Mouse (Mus musculus) spleen, postnatal 36 days (tissue): Measurements from ENCODE around the gene Tbc1d22a.

Experiments
- DNase-seq, 2 experiments: peaks; one replicate each; pipeline ENCODE4 v3.0.0; 2022; ENCODE audit warnings: low spot score in 2 of 2, mixed read lengths in 1 of 2

Gene Tbc1d22a

GRCm38 (mm10) chr15:86234517-86235441 lies 20.5 kb downstream of the Tbc1d22a start:
- DNase-seq: no peak

- DNase-seq: peak; percentile 40 to 41
Observed at GRCm38 (mm10) chr15:86236252-86236651, 22.0 kb downstream of the Tbc1d22a start.

- DNase-seq: no peak
Observed at GRCm38 (mm10) chr15:86238076-86238475, 23.8 kb downstream of the Tbc1d22a start.

- DNase-seq: no peak
Observed at GRCm38 (mm10) chr15:86239068-86239467, 24.8 kb downstream of the Tbc1d22a start.

- peak; percentile 24 to 27 for DNase-seq
Observed at GRCm38 (mm10) chr15:86239801-86240200, 25.5 kb downstream of the Tbc1d22a start.

- peak in 1 of 2 experiments; percentile 36 for DNase-seq
Observed at GRCm38 (mm10) chr15:86243708-86244107, 29.4 kb downstream of the Tbc1d22a start.

GRCm38 (mm10) chr15:86244380-86244779 lies 30.1 kb downstream of the Tbc1d22a start:
- no peak for DNase-seq

GRCm38 (mm10) chr15:86250269-86250668 lies 36.0 kb downstream of the Tbc1d22a start:
- DNase-seq: peak; percentile 14 to 26

GRCm38 (mm10) chr15:86252130-86252529 lies 37.9 kb downstream of the Tbc1d22a start:
- DNase-seq: no peak

GRCm38 (mm10) chr15:86252684-86253083 lies 38.4 kb downstream of the Tbc1d22a start:
- DNase-seq: no peak

GRCm38 (mm10) chr15:86253411-86253810 lies 39.2 kb downstream of the Tbc1d22a start:
- no peak for DNase-seq

GRCm38 (mm10) chr15:86256201-86256600 lies 41.9 kb downstream of the Tbc1d22a start:
- DNase-seq: no peak

- no peak for DNase-seq
Observed at GRCm38 (mm10) chr15:86256728-86257179, 42.5 kb downstream of the Tbc1d22a start.

- no peak for DNase-seq
Observed at GRCm38 (mm10) chr15:86257916-86258685, 43.8 kb downstream of the Tbc1d22a start.

GRCm38 (mm10) chr15:86259233-86259632 lies 45.0 kb downstream of the Tbc1d22a start:
- DNase-seq: no peak

GRCm38 (mm10) chr15:86260111-86260510 lies 45.9 kb downstream of the Tbc1d22a start:
- DNase-seq: no peak

- no peak for DNase-seq
Observed at GRCm38 (mm10) chr15:86264389-86264788, 50.1 kb downstream of the Tbc1d22a start.

- no peak for DNase-seq
Observed at GRCm38 (mm10) chr15:86264803-86265202, 50.5 kb downstream of the Tbc1d22a start.

GRCm38 (mm10) chr15:86266975-86267374 lies 52.7 kb downstream of the Tbc1d22a start:
- DNase-seq: no peak

- DNase-seq: no peak
Observed at GRCm38 (mm10) chr15:86268526-86268925, 54.3 kb downstream of the Tbc1d22a start.

- no peak for DNase-seq
Observed at GRCm38 (mm10) chr15:86275754-86276153, 61.5 kb downstream of the Tbc1d22a start.

GRCm38 (mm10) chr15:86276538-86277264 lies 62.4 kb downstream of the Tbc1d22a start:
- no peak for DNase-seq
